Mouse (Mus musculus): ENCODE results near the gene Gdpd1. TPM values are rescaled to one million over a fixed set of nuclear protein-coding genes. Genes with fewer than 3 reads are reported as not detected.

The Gdpd1 gene
- total RNA-seq, 2 experiments from 2014 or later = 0.57 to 1.1 TPM

DNA sequence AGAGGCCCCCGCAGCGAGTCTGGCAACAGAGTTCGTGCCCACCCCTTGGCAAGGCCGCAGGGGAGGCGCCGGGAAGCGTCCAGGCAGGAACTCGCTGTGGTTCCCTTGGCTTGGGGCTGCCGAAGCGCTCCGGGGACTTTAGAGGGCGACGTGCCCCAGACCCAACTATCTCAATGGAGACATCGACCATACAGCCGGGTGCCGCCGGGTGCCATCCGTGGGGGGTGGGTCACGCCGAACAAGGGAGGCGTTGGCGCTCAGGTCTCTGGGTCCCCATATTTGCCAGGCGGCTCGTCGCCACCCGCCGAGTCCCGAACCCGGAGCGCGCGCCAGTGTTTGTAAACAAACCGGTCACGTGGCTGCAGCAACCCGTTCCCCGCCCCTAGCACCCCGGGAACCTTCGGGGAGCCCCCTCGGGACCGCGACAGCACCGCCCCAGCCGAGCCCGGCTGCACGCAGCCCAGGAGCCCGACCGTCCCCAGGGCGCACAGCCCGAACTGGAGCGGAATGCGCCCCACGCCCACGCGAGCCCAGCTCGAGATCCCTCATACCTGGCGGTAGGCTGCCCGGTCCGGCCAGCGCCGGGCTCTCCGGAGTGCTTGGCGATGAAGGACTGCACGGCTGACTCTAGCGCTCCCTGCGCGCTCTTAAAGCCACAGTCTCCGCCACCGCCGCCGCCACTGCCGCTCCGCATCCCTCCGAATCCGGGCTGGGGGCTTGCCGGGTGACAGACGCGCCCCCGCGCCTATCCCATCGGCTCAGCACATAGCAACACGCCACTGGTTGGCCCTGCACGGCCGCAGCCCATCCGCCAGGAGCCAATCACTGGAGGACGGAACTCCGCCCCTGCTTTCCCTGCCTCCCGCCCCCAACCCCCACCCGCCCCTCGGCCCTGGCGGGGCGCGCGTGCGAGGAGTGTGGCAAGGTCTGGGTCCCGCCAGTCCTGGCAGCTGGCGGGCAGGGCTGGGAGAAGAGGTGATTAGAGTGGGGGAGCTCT, 80.5 kb downstream of the Gdpd1 start, which contains the start of gene Ypel2:
Gene Ypel2 (minus strand): TSS at position 667 of the 997 bp plus-strand sequence.
- ATAC-seq (replicated peaks; ENCODE audit: poor library complexity, severe bottlenecking) = peak; percentile 86

DNA sequence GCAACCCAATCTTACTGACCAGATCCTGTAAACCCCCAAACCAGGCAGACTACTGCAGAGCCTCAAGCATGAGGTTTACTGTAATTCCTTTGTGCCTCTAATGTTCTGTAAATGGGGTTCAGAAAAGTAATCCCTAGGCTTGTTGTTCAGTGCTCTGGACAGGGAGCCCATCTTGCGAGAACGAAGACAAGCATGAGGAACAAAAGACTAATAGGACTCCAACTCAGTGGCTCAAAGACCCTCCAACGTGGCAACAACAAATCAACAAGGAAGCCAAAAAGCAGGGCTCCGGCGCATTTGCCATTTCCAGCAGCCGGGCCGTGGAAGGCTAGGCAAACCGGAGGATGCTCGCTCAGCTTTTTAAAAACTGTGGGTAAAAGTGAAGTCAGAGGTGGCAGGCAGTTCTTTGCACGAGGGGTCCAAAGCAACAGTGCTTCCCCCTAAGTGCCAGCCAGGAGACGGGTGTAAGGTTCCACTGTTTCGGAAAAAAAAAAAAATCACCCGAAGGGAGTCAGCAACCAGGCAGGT, 81.3 kb downstream of the Gdpd1 start:
- ATAC-seq (replicated peaks; ENCODE audit: poor library complexity, severe bottlenecking) = no peak

DNA sequence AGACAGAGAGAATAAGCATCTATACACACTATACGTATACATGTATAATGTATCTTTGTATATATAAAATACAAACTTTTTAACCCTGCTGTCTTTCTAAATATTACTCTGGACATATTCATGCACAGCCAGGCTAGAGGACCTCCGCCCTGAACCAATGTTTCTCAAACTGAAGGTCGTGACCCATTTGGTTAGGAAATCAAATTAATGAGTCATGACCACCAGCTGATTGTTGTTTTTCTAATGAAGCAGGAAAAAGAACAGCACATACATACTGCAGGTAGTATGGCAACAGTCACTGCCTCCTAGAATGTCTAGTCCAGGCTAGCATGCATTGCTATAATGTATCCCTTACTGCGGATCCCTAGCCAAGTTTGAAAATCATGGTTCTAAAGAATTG, 82.6 kb downstream of the Gdpd1 start:
- no peak for ATAC-seq (replicated peaks; ENCODE audit: poor library complexity, severe bottlenecking)

DNA sequence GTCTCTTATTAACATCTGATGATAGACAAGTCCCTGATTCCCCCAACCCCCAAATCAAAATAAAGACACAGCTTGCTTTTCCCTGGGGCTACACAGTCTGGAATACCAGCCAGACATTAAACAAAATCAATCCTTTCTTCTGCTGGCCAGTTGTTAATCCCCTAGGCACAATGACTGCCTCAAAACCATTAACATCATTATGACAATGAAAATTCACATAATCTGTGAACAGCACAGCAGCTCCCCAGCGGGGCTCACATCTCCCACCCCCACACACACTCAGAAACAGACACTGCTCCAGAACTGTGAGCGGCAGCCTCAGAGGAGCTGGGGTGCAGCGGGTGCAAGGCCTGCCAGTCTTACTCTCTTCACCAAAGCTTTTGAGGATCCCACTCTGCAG, 83.6 kb downstream of the Gdpd1 start:
- ATAC-seq (replicated peaks; ENCODE audit: poor library complexity, severe bottlenecking) = no peak

DNA sequence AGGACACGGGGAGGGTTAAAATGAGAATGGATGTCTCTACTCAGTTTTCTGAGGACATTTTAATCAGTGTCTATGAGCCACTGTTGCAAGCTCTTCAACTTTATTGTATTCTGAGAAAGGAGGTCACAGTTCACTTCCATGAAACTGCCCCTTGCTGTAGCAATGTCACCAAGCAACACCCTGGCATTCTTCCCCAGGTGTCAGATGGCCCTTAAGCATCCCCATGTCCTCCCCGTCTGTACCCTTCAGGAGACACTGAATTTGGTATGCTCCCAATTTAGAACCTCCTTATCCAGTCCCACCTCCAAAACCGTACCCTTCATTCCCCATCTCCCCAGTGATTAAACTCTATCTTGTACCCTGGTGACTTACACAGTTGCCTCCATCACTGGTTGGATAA, 88.9 kb downstream of the Gdpd1 start:
- ATAC-seq (replicated peaks; ENCODE audit: poor library complexity, severe bottlenecking) = no peak

Other genes with a start within 250 kb of the Gdpd1 start
- gene Ypel2, start 80.4 kb downstream of the Gdpd1 start, total RNA-seq (2014; fragmentation: Nextera tagmentation) = 11.6 and 18.4 TPM in 2 replicates
- gene Ypel2, start 80.4 kb downstream of the Gdpd1 start, total RNA-seq (2017) = 6.7 and 6.9 TPM in 2 replicates
- gene Smg8, start 12.7 kb upstream of the Gdpd1 start, total RNA-seq (2014; fragmentation: Nextera tagmentation) = 17.5 and 19.5 TPM in 2 replicates
- gene Smg8, start 12.7 kb upstream of the Gdpd1 start, total RNA-seq (2017) = 22.3 and 34.6 TPM in 2 replicates
- 8.6 and 15.1 TPM in 2 replicates for gene Prr11, start 34.6 kb upstream of the Gdpd1 start, total RNA-seq (2014; fragmentation: Nextera tagmentation)
- 9.6 and 12.6 TPM in 2 replicates for gene Prr11, start 34.6 kb upstream of the Gdpd1 start, total RNA-seq (2017)
- gene Ska2, start 35.2 kb upstream of the Gdpd1 start, total RNA-seq (2014; fragmentation: Nextera tagmentation) = 17.6 and 18.8 TPM in 2 replicates
- gene Ska2, start 35.2 kb upstream of the Gdpd1 start, total RNA-seq (2017) = 42.4 and 49.0 TPM in 2 replicates
- 29.4 and 33.6 TPM in 2 replicates for gene Trim37, start 53.0 kb upstream of the Gdpd1 start, total RNA-seq (2014; fragmentation: Nextera tagmentation)
- gene Trim37, start 53.0 kb upstream of the Gdpd1 start, total RNA-seq (2017) = 53.0 and 67.6 TPM in 2 replicates

Measured in granulocyte monocyte progenitor cell, adult 5-6 weeks (primary cell).